Mouse (Mus musculus) c-Kit-positive CD71-positive TER-119-positive erythroid progenitor cells, embryonic 14.5 days (primary cell): ENCODE measurements around the gene Gclc.
A peak's percentile ranks its signal among the peaks of the same experiment; 100 is the strongest.
"Not testable (repeated sequence)": the region's sequence is repeated elsewhere in the genome, so short reads cannot be mapped to it uniquely, and the experiment has no call there.

Experiments
- DNase-seq: peaks from one replicate; pipeline ENCODE4 v3.0.0-alpha.2; 2013; ENCODE audit warnings: low spot score

The Gclc gene

DNA sequence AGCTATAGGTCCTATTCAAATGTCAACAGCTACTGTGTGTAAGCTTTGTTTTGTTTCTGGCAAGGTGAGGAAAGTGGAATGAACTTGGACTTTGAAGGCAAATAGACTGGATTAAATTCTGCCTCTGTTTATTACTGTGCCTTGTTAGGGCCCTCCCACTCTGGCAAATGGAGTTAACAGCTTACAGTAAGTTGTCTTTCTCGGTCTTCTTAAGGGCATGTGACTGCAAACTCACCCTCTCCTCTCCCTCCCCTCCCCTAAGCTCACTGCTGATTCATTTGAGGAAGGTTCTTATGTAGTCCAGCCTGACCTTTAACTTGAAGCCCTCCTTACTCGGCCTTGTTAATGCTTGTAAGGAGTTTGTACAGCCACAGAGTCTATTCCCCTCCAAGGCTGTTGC lies 8.0 kb upstream of the Gclc start:
- DNase-seq = no peak

- DNase-seq = not testable (repeated sequence)
These were observed 6.0 kb upstream of the Gclc start for GRCm38 (mm10) chr9:77748292-77748691.

DNA sequence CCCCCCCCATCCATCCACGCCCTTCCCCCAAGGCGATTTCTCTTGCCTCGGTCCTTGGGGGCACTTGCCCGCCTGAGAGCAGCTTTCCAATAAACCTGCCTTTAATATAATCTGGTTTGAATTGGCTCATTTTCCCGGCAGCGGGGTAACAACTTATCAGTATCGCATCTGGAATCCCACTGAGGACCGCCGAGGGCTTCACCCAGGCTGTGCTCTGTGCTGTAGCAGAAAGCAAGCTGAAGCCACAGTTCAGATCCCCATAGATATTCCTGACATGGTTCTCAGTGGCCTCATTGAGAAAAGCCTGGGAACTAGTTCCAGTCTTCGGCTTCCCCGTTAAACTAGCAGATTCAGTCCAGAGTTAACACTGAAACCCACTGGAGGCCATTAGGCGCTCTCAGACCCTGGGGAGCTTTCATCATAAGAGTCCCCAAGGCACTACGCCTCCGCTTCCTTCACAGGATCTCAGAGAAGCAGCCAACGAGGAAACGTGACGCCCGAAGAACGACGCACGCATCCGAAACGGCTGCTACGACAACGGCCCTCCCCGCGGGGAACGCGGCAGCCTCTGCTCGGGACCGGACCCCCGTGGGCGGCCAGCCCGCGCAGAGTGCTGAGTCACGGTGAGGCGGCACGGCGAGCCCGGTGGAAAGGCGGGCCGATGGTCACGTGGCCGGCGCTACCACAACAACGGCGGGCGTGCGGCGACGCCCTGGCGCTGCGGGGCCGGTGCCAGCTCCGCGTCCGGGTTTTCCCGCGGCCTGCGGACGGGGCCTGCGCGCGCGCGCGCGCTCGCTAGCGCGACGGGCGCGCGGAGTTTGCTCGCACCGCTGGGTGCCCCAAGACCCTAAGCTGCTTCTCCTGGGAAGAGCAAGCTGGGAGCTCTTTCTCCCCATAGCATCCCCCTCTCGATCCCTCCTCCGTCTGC lies 3.9 kb upstream of the Gclc start:
- DNase-seq = peak; percentile 87

- DNase-seq = peak; percentile 48
These were observed 3.2 kb upstream of the Gclc start for GRCm38 (mm10) chr9:77751091-77751521.

GRCm38 (mm10) chr9:77754728-77755402 lies 530 bp downstream of the Gclc start:
- peak; percentile 67 for DNase-seq

- DNase-seq = no peak
These were observed 1.1 kb downstream of the Gclc start for GRCm38 (mm10) chr9:77755403-77755784.

DNA sequence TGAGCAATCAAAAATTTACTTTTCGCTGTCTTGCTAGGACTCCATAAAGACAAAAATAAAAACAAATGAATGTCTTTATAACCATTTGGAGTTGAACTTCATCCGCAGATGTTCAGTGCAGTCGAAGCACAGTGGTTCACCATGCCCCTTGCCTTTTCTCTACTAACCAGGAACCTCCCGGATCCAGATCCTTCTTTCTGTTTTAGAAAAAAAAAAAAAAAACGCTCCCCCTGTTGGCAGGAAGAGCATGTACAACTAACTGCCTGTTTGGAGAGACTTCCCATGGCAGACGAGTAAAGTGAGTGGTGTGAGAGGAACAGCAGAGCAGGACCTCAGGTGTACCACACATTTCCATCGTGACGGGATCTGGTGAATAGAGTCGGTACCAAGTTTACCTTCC lies 1.7 kb downstream of the Gclc start:
- DNase-seq = peak; percentile 66

- DNase-seq = peak; percentile 64
These were observed 3.0 kb downstream of the Gclc start for GRCm38 (mm10) chr9:77757331-77757730.

DNA sequence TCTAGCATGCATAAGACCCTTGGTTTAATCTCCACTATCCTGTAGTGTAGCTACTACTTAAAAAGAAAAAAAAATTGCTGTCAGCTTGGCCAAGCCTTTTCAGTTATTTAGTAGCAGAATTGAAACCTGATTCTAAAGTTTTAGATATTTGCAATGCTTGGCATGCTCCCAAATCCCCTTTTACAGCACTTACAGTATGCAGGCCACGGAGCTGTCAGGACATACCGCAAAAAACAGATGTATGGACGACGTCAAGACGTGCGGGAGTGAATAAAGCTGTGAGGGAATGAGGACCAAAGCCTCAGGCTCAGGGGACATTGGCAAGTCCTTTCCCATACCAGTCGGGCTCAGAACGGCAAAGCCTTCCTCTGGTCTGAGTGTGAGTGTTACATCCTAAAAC lies 4.1 kb downstream of the Gclc start:
- DNase-seq = no peak

DNA sequence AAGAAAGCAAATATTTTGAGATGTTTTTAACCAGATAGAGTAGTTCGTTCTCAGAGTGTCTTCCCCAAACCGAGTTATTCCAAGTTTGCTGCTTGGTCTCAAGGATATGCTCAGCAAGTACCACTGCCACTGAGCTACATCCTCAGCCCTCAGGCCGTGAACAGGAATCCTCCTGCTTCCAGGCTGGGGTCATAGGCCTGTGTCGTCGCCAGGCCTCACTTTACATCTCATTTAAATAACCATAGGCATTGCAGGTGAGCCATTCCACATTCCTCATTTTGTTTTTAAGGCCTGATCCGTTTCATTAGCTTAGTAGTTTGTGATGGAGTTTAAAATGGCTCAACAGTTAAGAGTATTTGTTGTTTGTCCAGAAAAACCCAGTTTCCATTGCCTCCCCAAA lies 4.8 kb downstream of the Gclc start:
- no peak for DNase-seq

DNA sequence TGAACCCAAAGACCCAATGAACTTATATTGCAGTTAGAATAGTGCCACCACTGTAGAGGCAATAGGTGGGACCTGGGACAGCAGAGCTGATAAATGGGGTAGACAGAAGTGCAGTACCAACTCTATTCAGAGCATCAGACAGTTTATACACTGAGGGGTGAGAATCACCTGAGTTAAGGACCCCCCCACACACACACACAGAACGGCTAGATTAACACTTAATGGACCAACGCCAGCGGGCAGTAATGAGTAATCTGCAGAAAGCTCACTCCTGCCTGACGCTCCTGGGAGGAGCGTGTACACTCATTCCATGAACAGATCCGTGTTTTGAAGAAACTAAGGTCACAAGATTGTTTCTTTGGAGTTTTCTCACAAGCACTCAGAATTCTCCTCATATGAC lies 5.4 kb downstream of the Gclc start:
- no peak for DNase-seq

GRCm38 (mm10) chr9:77766218-77766617 lies 11.9 kb downstream of the Gclc start:
- no peak for DNase-seq

GRCm38 (mm10) chr9:77766767-77767166 lies 12.4 kb downstream of the Gclc start:
- no peak for DNase-seq

DNA sequence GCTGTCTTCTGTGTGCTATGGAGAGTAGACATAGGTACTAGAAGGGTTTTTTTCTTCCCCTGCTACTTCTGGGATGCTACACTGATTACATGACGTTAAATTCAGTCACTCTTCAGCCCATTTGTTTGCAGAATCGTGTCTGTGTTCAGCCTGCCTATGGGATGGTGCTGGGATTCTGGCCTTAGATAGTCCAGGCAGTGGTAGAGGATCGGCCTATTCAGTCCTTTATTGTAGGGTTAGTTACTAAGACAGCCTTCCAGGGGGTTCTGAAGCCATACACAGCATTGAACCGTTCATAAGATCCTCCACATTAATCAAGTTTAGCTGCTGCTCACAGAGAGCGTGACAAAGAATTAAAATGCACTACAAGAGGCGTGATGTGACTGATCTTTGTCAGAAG lies 16.6 kb downstream of the Gclc start:
- DNase-seq = no peak

DNA sequence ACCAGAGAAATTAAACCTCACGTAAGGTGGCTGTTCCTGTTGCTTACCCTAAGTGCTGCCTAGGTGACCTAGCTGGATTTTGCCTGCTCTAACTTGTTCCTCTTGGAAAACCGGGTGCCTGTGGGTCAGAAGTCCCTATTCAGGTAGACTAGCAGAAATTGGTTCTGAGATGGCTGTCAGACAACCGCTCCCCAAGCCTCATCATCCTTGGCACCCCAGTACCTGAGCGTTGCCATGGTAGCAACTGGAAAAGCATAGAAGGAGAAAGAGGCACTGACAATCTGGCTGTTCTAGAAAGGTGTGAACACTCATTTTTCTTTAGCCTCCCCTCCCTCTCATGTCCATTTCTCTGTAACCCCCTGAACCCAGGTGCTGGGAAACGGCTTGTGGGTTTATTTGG lies 17.0 kb downstream of the Gclc start:
- no peak for DNase-seq

DNA sequence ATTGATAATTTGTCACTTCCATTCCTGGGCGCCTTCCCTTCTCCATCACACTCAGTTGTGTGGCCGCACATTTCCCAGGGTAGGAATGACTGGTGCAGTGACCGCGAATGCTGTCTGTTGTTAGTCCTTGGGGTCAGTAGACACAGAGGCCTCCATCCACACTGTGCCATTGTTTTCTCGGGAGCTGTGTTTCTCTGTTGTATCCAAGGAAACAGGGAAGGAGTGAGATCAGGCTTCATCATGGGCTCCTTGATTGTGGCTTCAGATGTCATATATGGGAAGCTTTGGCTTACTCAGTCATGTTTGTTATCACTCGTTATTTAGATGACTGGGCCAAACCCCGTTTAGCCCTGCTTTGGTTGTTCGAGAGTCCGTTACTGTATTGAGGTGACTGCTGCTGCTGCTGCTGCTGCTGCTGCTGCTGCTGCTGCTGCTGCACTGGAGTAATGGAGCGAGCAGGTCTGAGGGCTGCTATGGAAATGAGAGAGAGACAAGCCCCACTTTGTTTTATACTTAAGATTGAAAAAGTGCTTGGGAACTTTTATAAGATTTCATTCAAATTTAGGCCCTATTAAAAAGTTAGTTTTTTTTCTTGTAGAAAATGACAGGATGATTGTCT lies 17.5 kb downstream of the Gclc start:
- DNase-seq = no peak

- no peak for DNase-seq
These were observed 22.6 kb downstream of the Gclc start for GRCm38 (mm10) chr9:77776720-77777515.

DNA sequence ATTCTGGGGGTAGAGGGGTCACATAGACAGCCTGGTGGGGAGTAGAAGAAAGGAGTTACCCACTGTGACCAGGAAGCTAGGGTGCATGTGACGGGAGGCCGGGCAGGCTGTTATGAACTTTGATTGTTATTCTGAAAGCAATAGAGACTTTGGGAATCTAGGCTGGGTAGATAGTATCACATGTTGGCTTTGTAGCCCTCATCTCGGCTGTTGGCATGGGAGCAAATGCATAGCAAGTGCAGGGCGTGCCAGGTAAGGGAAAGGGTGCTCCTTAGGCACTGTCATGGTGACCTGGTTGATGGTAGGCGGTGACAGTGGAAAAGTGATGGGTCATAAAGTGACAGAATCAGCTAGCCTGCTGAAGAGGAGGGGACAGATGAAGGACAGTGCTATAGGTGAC lies 23.3 kb downstream of the Gclc start:
- no peak for DNase-seq

GRCm38 (mm10) chr9:77779711-77780110 lies 25.4 kb downstream of the Gclc start:
- DNase-seq = no peak

DNA sequence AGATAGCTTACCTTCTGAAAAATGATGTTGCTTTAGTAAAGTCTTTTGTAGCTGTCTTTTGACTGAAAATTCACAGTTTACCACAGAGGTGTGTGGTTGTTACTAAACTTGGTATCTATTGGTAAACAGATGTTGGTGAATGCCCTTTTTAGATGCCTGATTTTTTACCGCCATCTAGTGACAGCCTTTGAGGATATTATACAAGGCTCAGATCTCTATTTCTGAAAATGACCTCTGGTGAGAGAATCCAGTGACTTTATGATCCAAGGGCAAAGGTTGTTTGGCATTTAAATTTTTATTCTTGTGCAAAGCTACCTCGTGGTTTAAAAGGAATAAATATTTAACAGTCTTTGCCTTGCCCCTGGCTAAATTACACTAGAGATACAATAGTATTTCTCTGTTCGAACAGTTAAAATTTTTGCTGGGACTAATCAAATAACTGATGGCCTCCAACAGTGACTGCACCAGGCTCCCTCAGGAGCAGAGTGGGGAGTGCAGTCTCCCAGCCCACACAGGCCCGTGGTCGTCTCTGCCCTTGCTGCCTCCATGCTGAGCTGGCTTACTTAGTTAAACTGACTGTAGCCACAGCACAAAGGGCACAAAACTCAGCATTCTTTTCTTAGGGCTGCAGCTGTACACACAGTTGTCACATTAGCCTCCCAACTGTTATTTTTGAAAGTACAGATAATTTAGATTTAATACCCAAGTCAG lies 27.3 kb downstream of the Gclc start:
- DNase-seq = no peak

DNA sequence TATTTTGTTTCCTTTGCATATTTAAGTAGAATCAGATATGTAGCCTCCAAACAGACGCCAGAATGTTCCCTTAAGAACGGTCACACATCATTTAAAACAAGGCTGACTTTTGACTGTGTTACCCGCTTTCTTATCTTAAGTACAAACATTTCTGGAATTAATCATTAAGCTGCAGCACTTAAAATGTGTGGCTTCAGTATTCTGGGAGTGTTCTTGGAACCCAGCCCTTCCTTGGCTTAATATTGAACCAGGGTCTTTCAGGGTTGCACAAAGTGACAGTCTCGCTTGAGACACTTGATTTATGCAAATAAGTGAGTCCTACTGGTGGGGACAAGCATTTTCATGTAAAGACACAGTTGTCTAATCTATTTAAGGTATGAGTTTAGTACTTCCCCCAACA lies 27.9 kb downstream of the Gclc start:
- DNase-seq = no peak

- no peak for DNase-seq
These were observed 28.7 kb downstream of the Gclc start for GRCm38 (mm10) chr9:77783006-77783405.
